Mouse (Mus musculus) splenic B cell, adult 2 months (primary cell): ENCODE data around the gene Katnbl1.
"Not testable (repeated sequence)": the region's sequence is repeated elsewhere in the genome, so short reads cannot be mapped to it uniquely, and the experiment has no call there.

Source experiments
- DNase-seq: peaks from one replicate; pipeline ENCODE4 v3.0.0-alpha.2; 2011; ENCODE audit warnings: low read depth, low spot score
- H3K27me3 ChIP-seq: 2 replicates; pipeline ENCODE4 v1.6.1; 2012; ENCODE audit warnings: mild to moderate bottlenecking, low read length, moderate library complexity, mixed read lengths; ENCODE audit not compliant: control insufficient read depth, poor library complexity, insufficient read depth, severe bottlenecking
- H3K36me3 ChIP-seq: 2 replicates; pipeline ENCODE4 v1.6.1; 2012; ENCODE audit warnings: mild to moderate bottlenecking, low read length, moderate library complexity, mixed read lengths; ENCODE audit not compliant: control insufficient read depth, poor library complexity, insufficient read depth, severe bottlenecking

Katnbl1 gene

GRCm38 (mm10) chr2:112436292-112436691 is 57.3 kb downstream of the Katnbl1 start:
- no peak for DNase-seq
- Histone ChIP-seq H3K27me3 (no peaks in the 10 kb centered on the region), H3K36me3 (no peaks in the 10 kb centered on the region)

DNA sequence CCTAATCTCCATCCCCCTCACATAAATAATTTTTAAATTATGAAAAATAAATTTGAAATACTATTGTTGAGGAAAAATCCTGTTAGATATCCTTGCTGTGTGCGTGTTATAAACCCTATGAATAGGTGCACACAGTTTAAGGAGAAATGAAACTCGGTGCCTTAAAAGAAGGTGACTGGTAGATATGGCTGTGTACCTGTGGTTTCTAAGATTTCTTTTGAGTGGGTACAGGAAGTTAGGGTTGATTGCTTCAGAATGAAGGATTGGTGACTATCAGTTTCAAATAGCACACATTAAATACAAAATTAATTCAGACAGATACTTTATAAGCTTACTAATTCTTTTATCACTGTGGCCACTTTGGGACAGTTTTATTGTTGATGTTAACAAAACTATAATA is 58.6 kb downstream of the Katnbl1 start:
- DNase-seq, result peak; percentile 59
- Histone ChIP-seq H3K36me3 (no peaks in the 10 kb centered on the region), H3K27me3 (no peaks in the 10 kb centered on the region)

DNA sequence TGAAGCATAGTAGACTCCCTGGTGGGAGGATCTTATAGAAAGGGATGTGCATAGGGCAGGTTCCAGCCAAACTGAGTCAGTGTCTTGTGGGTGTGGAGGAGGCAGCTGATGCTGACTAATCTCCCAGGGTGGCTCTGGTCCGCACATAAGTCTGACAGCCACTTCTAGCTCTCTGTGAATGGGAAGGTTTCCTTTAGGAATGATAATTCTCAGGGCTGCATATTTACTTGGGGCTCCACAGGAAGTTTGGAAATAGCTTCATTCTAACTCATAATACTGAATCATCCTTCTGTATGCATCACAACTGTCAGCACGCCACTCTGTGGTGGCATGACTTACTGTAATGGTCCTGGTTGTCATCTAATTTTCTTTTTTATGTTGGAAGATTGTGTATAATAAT is 64.5 kb downstream of the Katnbl1 start:
- DNase-seq, result no peak
- H3K36me3 ChIP-seq, result no peaks in the 10 kb centered on the region
- no peaks in the 10 kb centered on the region for H3K27me3 ChIP-seq

DNA sequence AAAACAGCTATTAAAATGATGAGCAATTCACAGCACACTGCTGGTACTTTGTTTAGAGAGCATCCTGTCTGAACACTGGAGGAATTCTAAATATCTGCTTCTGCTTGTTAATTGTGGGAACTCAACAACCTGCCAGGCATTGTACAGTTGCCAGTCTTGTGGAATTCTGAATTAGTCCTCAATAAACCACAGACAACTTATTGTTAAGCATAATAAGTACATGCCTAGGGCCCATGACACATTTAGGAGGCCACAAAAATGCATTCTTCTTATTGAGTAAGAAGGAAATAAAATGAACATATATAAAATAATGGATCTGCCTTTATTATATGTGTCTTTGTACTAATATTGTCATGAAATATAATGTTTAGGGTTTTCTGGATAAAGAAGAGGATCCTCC is 66.5 kb downstream of the Katnbl1 start:
- Histone ChIP-seq H3K27me3 (no peaks in the 10 kb centered on the region), H3K36me3 (no peaks in the 10 kb centered on the region)
- no peak for DNase-seq

DNA sequence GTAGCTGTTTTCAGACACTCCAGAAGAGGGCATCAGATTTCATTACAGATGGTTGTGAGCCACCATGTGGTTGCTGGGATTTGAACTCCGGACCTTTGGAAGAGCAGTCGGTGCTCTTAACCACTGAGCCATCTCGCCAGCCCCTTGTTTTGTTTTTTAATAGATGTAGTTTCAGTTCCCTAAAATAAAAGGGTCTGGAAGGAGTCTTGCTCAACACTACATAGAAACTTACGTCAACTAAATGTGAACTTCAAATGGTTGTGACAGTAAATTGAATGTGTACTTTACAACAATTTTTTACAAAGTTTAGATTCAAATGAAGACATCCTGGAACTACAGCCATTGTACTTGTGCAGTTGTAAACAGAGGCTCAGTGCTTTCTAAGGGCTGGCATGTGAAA is 69.0 kb downstream of the Katnbl1 start:
- not testable (repeated sequence) for H3K27me3 ChIP-seq, H3K36me3 ChIP-seq
- DNase-seq, result peak; percentile 55

DNA sequence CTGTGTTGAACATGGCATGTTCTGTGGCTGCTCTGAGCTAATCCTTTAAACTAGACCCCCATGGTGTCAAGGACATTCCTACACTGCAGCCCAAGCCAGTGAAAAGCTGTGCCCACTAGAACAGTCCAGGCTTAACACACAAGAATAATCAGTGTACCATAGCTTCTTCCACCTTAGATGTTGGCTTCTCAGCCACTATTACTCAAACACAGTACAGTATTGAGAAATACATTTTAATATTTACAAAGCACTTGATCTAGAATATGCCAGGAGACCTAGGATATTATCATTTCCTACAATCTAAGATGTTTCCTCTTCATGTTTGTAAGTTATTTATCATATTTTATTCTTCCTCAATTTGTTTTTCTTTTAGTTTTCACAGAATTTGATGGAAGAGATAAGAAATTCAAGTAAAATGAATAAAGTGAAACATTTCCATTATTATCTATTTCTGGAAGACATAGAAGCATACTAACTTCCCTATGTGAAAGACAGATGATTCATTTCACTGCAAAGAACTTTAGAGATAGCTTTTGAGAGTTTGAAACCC is 69.6 kb downstream of the Katnbl1 start:
- Histone ChIP-seq H3K27me3 (no peaks in the 10 kb centered on the region), H3K36me3 (no peaks in the 10 kb centered on the region)
- DNase-seq, result no peak

DNA sequence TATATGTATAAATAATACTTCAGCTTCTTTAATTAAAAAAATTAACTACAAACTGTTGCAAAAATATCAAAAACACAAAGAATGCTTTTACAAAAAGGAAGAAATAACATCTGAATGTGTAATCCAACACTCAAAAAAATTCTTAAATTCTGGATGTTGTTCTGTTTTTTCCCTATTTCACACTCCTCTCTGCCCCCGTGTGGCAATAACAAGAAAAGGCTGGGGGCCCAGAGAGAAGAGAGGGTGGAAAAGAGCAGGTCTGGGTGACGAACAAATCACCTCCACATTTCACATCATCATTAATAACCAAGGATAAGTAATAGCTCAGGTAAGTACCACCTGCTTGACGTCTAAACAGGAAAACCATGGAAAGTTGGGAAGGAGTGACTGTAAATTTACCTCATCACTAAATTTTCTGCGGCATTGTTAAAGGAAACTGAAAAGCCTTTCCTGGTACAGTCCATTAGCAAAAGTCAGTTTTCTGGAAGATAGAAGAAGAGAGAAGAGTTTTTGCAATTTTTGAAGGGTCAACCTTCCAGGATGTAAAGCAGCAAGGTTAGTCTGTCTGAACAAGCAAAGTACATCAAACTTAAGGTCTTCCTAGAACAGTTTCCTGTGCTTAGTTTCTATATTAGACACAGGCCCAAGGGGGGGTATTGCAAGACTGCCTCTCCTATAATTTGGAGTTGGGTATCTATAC is 70.7 kb downstream of the Katnbl1 start:
- H3K36me3 ChIP-seq, result no peaks in the 10 kb centered on the region
- no peaks in the 10 kb centered on the region for H3K27me3 ChIP-seq
- DNase-seq, result peak; percentile 59

DNA sequence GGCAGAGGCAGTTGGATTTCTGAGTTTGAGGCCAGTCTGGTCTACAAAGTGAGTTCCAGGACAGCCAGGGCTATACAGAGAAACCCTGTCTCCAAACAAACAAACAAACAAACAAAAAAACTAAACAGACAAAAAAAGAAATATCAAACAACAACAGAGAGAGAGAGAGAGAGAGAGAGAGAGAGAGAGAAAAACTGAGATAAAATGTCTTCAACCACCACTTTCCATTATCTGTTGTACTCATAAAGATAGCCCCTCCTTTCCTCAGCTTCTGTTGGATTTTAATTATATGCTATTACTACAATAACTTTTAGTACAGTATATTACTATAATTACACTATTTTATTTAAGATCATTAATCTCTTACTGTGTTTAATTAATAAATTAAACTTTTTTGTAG is 73.5 kb downstream of the Katnbl1 start:
- H3K36me3 ChIP-seq, H3K27me3 ChIP-seq, DNase-seq: not testable (repeated sequence)

DNA sequence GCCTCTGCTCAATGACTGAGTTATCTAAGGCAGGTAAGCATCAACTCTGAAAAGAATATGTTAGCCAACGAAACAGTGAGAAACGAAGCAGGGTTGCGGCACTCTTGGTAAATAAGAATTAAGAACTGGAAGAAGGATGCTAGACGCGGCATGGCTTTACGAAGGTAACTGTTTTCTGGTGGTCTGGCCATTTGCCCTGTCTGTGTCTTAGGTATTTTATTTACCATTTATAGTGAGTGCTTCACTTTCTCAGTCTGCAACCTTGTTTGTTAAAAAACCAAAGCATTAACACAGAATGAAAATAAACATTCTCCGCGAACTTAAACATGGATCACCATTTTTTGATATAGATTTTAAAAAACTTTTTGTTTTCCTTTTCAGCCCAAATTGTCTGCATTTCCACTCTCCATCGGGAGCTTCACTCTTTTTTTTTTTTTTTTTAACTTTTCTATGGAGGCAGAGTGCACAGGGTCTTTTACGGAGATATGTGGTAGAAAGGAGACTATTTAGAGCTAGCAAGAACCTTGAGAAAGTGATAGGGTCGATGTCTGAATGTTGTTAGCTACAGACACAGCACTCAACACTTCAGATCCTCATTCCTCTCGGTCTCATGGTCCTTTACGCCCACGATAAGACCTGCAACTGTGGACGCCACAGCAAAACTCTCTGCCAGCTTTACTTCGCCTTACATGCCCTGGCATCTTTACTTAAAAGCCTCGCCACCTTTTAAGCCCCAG is 75.3 kb downstream of the Katnbl1 start:
- H3K27me3 ChIP-seq, result no peaks in the 10 kb centered on the region
- H3K36me3 ChIP-seq, result no peaks in the 10 kb centered on the region
- DNase-seq, result no peak

GRCm38 (mm10) chr2:112454862-112455564 is 76.0 kb downstream of the Katnbl1 start, which contains the start of gene Emc7:
Emc7 (plus strand) TSS chr2:112454997.
- peak; percentile 94 for DNase-seq
- Histone ChIP-seq H3K27me3 (no peaks in the 10 kb centered on the region), H3K36me3 (0 out of 2 replicates have a peak, but pooled peaks cover 4% of the 10 kb centered on the region)

GRCm38 (mm10) chr2:112460557-112460956 is 81.5 kb downstream of the Katnbl1 start:
- H3K36me3 ChIP-seq, result peaks cover 8% of the 10 kb centered on the region; the same call in 1 of the 2 replicates
- peak; percentile 23 for DNase-seq
- no peaks in the 10 kb centered on the region for H3K27me3 ChIP-seq
